Mouse (Mus musculus): Measurements from ENCODE around the gene Zfp36.

Gene Zfp36

DNA sequence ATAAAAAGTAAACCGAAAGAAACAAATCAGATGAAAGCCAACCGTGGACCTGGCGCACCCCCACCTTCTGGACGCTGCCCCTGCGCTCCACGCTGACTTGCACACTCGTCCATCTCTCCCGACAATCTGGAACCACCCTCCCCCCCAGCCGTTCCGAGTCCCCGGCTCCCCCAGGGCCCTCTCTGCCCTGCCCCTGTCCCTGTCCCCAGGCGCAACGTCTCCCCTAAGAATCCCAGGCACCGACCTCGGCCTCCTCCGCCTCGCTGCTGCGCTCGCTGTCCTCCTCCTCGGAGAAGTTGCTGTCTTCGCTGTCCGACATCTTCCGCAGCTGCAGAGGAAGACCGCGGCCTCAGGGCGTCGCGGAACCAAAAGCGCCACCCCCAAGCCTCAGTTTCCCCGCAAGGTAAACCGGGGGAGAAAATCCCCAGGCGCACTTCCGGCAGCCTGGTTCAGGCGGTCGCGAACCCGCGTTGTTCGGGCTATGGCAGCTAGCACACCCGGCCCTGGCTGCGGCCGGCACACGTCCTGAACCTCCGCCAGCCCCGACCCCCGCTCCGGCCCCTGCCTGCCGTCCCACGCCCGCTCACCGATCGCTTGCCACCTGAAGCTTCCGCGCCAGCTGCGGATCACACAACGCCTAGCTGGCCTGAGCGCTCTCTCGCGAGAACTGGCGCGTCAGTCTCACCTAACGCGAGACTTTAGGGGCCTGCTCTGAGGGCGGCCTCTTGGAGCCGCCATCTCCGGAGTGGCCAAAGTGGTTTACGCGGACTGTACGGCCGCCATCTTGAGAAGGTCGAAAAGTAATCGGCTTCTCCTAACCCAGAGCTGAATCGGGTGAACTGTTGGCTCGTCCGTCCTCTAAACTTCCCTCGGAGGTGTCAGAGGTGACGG lies 41.7 kb downstream of the Zfp36 start, which contains the start of gene Supt5:
Gene Supt5 (minus strand): TSS at position 639 of the 891 bp plus-strand sequence.
- DNase-seq (ENCODE audit: low read depth), result peak; percentile 100

DNA sequence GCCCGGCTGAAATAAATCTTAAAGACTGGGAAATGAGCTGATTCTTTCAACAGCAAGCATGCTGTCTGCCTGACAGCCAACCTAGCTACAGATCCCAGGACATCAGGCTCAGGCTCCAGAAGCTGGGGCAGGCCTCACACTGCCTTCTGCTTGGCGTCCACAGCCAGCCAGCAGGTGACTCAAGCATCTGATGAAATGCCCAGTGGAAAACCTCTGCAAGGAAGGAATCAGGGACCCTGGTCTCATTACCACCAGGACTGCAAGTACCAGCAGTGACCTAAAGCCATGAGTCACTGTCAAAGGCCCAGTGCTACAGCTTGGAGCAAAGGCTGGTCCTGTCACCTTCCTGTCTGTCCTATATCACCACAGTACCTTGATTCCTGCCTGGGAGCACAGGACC lies 44.6 kb downstream of the Zfp36 start:
- DNase-seq (ENCODE audit: low read depth), result no peak

DNA sequence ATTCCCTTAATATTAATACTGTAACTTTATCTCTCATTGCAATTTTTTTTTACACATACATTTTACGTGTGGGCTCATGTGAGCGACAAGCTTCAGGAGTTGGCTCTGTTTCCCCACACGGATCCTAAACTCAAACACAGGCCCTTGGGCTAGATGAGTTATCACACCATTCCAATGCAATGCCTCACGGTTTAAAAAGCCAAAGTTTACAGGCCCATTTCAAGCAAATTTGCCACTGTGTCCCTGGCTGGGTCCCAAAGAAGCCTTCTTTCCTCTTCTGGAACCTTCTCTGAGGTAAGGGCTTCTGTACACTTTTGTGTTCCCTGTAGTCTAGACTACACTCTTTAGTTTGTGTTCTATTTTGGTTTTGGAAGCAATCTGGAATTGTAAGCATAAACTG lies 45.5 kb downstream of the Zfp36 start:
- no peak for DNase-seq (ENCODE audit: low read depth)

DNA sequence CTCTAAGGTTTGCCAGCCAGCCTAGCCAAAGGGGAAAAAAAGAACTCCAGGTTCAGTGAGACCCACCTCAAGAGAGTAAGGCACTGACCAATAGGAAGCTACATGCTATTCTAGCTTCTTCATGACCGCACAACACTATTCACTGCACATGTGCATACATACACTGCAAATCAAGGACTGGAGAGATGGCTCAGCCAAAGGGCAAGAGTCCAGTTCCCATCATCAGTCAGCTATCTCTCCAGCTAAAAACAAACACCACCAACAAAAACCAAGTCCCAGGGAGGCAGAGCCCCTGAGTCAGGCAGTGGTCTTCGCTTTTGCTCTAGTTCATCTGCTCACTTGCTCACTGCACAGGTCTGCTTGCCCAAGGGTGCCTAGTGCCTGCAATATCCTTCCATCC lies 51.8 kb downstream of the Zfp36 start:
- DNase-seq (ENCODE audit: low read depth), result no peak

All from induced T-regulatory cell, adult 2 months (primary cell).